Mouse (Mus musculus) limb, embryonic 14.5 days (tissue): ENCODE results near the gene Ubr2. TPM values are rescaled to one million over a fixed set of nuclear protein-coding genes. Genes with fewer than 3 reads are reported as not detected.

Experiments used
- ATAC-seq: fragments of 200-750 bp; cut with Nextera tagmentation; 2 replicates; pipeline ENCODE4 v1.8.0; 2017; ENCODE audit warnings: low read depth, moderate number of reproducible peaks, moderate TSS enrichment; ENCODE audit not compliant: low FRiP score
- DNase-seq: peaks from one replicate; pipeline ENCODE4 v3.0.0-alpha.2; 2015; ENCODE audit warnings: low spot score
- H3K27ac ChIP-seq: fragments of 300-500 bp; sonication (generic); replicated peaks from 2 replicates; pipeline ENCODE4 v1.5.1; 2014; ENCODE audit warnings: low read depth, mild to moderate bottlenecking, low read length, moderate library complexity, mixed read lengths
- H3K27me3 ChIP-seq: fragments of 300-500 bp; sonication (generic); 2 replicates; pipeline ENCODE4 v1.6.1; 2014; ENCODE audit warnings: low read length, mixed read lengths; ENCODE audit not compliant: control insufficient read depth, insufficient read depth
- H3K36me3 ChIP-seq: fragments of 300-500 bp; sonication (generic); 2 replicates; pipeline ENCODE4 v1.6.1; 2014; ENCODE audit warnings: mild to moderate bottlenecking, low read length, moderate library complexity, mixed read lengths; ENCODE audit not compliant: control insufficient read depth, insufficient read depth
- H3K4me1 ChIP-seq: fragments of 300-500 bp; sonication (generic); 2 replicates; pipeline ENCODE4 v1.6.1; 2014; ENCODE audit warnings: antibody characterized with exemption, low read length, mixed read lengths; ENCODE audit not compliant: control insufficient read depth, insufficient read depth
- H3K4me2 ChIP-seq: fragments of 300-500 bp; sonication (generic); replicated peaks from 2 replicates; pipeline ENCODE4 v1.6.1; 2014; ENCODE audit warnings: low read depth, mild to moderate bottlenecking, low read length, moderate library complexity; ENCODE audit not compliant: severe bottlenecking
- H3K4me3 ChIP-seq: fragments of 300-500 bp; sonication (generic); replicated peaks from 2 replicates; pipeline ENCODE4 v1.5.1; 2014; ENCODE audit warnings: low read length
- H3K9ac ChIP-seq: fragments of 300-500 bp; sonication (generic); 2 replicates; pipeline ENCODE4 v1.6.1; 2014; ENCODE audit warnings: mild to moderate bottlenecking, low read depth, low read length, moderate library complexity; ENCODE audit not compliant: severe bottlenecking
- H3K9me3 ChIP-seq: fragments of 300-500 bp; sonication (generic); 2 replicates; pipeline ENCODE4 v1.6.1; 2016; ENCODE audit warnings: low read length; ENCODE audit not compliant: control insufficient read depth
- POLR2A ChIP-seq: fragments of 200-500 bp; IDR thresholded peaks from 2 replicates; pipeline ENCODE4 v1.8.0; 2012; ENCODE audit warnings: inconsistent platforms, mild to moderate bottlenecking, moderate library complexity, borderline replicate concordance; ENCODE audit not compliant: insufficient read depth, insufficient read length; ENCODE audit errors: extremely low read depth
- WGBS: fragments of 180-500 bp; shearing (Covaris S2); extraction: QIAGEN DNeasy Blood & Tissue Kit; methylation state at CpG from one replicate; pipeline ENCODE4 v1.1.7; 2014; 5-methylcytosine and 5-hydroxymethylcytosine counted together
- polyA plus RNA-seq, 2 experiments: library from polyadenylated mRNA; depleted of rRNA in 1 of 2; stranded (reverse) in 1 of 2; unstranded in 1 of 2; fragments of >200 nt; fragmentation: Nextera tagmentation in 1 of 2; extraction: Ambion mirVana in 1 of 2; gene quantifications; 2 replicates each; pipeline versions ENCODE4 v1.2.1 to v1.2.3; 2012 to 2014

Ubr2 gene
- polyA plus RNA-seq, 2 experiments: 23.3 to 35.7 TPM

- no peak for TF ChIP-seq POLR2A
- H3K36me3 ChIP-seq: peaks cover 77% of the 10 kb centered on the region
- no peak overlapping the region for H3K9ac ChIP-seq
- no peak overlapping the region for H3K4me2 ChIP-seq
- 79% methylated on average over 3 of the region's 3 CpGs for WGBS
- no peaks in the 10 kb centered on the region for H3K4me1 ChIP-seq
- no peak for DNase-seq
- no peak overlapping the region for H3K27ac ChIP-seq
- no peaks in the 10 kb centered on the region for H3K27me3 ChIP-seq
- no peak for ATAC-seq
- H3K9me3 ChIP-seq: no peaks in the 10 kb centered on the region
- no peak overlapping the region for H3K4me3 ChIP-seq
Observed at GRCm38 (mm10) chr17:46995621-46996020, 14.7 kb downstream of the Ubr2 start.

DNA sequence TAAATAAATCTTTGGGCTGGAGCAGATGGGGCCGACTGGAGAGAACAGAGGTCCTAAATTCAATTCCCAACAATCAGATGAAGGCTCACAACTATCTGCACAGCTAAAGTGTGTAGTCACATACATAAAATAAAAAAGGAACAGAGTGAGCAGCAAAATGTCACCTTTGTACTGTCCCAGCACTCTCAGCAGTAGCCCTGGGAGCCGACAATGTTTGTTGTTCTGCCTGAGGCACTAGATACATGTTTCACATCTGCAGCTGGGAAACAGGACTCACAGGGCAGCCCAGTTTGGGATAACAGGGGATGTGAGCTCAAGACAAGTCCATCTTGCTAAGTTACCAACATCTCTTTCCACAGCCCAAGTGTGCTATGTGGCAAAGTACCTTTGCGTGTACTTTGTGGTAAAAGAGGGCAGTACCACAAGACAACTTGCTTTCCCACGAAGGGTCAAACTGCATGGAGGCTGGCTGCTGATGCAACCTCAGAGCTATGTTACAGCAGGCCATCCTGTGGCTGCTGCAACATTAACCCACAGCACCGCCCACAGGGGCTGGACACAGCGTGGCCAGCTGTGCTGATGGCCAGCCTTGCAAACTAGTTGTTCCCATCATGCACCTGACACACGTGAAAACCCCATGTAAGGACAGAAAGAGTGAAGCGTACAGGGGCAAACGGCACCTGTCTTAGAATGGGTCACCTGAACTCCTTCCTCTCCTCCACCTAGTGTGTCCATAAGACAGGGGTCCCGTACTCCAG, 15.5 kb downstream of the Ubr2 start:
- Histone ChIP-seq H3K9ac (no peak overlapping the region), H3K4me1 (no peaks in the 10 kb centered on the region), H3K27ac (no peak overlapping the region), H3K4me3 (no peak overlapping the region), H3K9me3 (no peaks in the 10 kb centered on the region), H3K4me2 (no peak overlapping the region), H3K36me3 (peaks cover 77% of the 10 kb centered on the region), H3K27me3 (no peaks in the 10 kb centered on the region)
- no peak for ATAC-seq
- 74% methylated on average over 10 of the region's 10 CpGs for WGBS
- DNase-seq: no peak
- no peak for TF ChIP-seq POLR2A

GRCm38 (mm10) chr17:46993625-46994024, 16.7 kb downstream of the Ubr2 start:
- Histone ChIP-seq H3K4me1 (no peaks in the 10 kb centered on the region), H3K9ac (no peak overlapping the region), H3K4me3 (no peak overlapping the region), H3K9me3 (no peaks in the 10 kb centered on the region), H3K4me2 (no peak overlapping the region), H3K27ac (no peak overlapping the region), H3K27me3 (no peaks in the 10 kb centered on the region), H3K36me3 (peaks cover 77% of the 10 kb centered on the region)
- WGBS: 94% methylated on average over 8 of the region's 8 CpGs
- TF ChIP-seq POLR2A: no peak
- no peak for DNase-seq
- ATAC-seq: no peak

- no peak overlapping the region for H3K27ac ChIP-seq
- no peaks in the 10 kb centered on the region for H3K27me3 ChIP-seq
- H3K9ac ChIP-seq: no peak overlapping the region
- no peak for DNase-seq
- H3K9me3 ChIP-seq: no peaks in the 10 kb centered on the region
- no peaks in the 10 kb centered on the region for H3K4me1 ChIP-seq
- peaks cover 98% of the 10 kb centered on the region for H3K36me3 ChIP-seq
- WGBS: 87% methylated on average over 3 of the region's 3 CpGs
- TF ChIP-seq POLR2A: no peak
- H3K4me2 ChIP-seq: no peak overlapping the region
- ATAC-seq: no peak
- H3K4me3 ChIP-seq: no peak overlapping the region
Observed at GRCm38 (mm10) chr17:46987631-46988030, 22.7 kb downstream of the Ubr2 start.

GRCm38 (mm10) chr17:46980050-46980449, 30.3 kb downstream of the Ubr2 start:
- ATAC-seq (no peak), DNase-seq (no peak)
- H3K4me2 ChIP-seq: no peak overlapping the region
- H3K4me1 ChIP-seq: no peaks in the 10 kb centered on the region
- H3K27me3 ChIP-seq: no peaks in the 10 kb centered on the region
- no peak overlapping the region for H3K9ac ChIP-seq
- WGBS: 97% methylated on average over 6 of the region's 6 CpGs
- TF ChIP-seq POLR2A: no peak
- peaks cover 96% of the 10 kb centered on the region for H3K36me3 ChIP-seq
- no peak overlapping the region for H3K27ac ChIP-seq
- no peak overlapping the region for H3K4me3 ChIP-seq
- no peaks in the 10 kb centered on the region for H3K9me3 ChIP-seq
